Mouse (Mus musculus) neural tube, embryonic 15.5 days (tissue): ENCODE data around the gene Slc26a11. TPM values are rescaled to one million over a fixed set of nuclear protein-coding genes. Genes with fewer than 3 reads are reported as not detected.

Source experiments
- ATAC-seq: fragments of 200-750 bp; cut with Nextera tagmentation; 2 replicates; pipeline ENCODE4 v1.8.0; 2017; ENCODE audit warnings: mild to moderate bottlenecking, moderate TSS enrichment, moderate library complexity; ENCODE audit not compliant: low FRiP score
- H3K27ac ChIP-seq: fragments of 300-500 bp; sonication (generic); replicated peaks from 2 replicates; pipeline ENCODE4 v1.5.1; 2015; ENCODE audit warnings: mild to moderate bottlenecking, inconsistent platforms
- H3K27me3 ChIP-seq: fragments of 300-500 bp; sonication (generic); replicated peaks from 2 replicates; pipeline ENCODE4 v1.6.1; 2015; ENCODE audit warnings: inconsistent platforms
- H3K36me3 ChIP-seq: fragments of 300-500 bp; sonication (generic); 2 replicates; pipeline ENCODE4 v1.6.1; 2015; ENCODE audit warnings: inconsistent platforms
- H3K4me1 ChIP-seq: fragments of 300-500 bp; sonication (generic); 2 replicates; pipeline ENCODE4 v1.6.1; 2015; ENCODE audit warnings: inconsistent platforms
- H3K4me2 ChIP-seq: fragments of 300-500 bp; sonication (generic); 2 replicates; pipeline ENCODE4 v1.6.1; 2015; ENCODE audit warnings: inconsistent platforms, mild to moderate bottlenecking, moderate library complexity
- H3K4me3 ChIP-seq: fragments of 300-500 bp; sonication (generic); replicated peaks from 2 replicates; pipeline ENCODE4 v1.5.1; 2015; ENCODE audit warnings: mild to moderate bottlenecking, inconsistent platforms
- H3K9ac ChIP-seq: fragments of 300-500 bp; sonication (generic); replicated peaks from 2 replicates; pipeline ENCODE4 v1.6.1; 2015; ENCODE audit warnings: mild to moderate bottlenecking, inconsistent platforms
- H3K9me3 ChIP-seq: fragments of 300-500 bp; sonication (generic); replicated peaks from 2 replicates; pipeline ENCODE4 v1.6.1; 2016; ENCODE audit warnings: inconsistent platforms
- WGBS: fragments of 180-500 bp; shearing (Covaris S2); methylation state at CpG from one replicate; pipeline ENCODE4 v1.1.7; 2015; ENCODE audit warnings: mixed read lengths; 5-methylcytosine and 5-hydroxymethylcytosine counted together
- polyA plus RNA-seq: library from polyadenylated mRNA; unstranded; fragments of >200 nt; fragmentation: Nextera tagmentation; extraction: Ambion mirVana; gene quantifications from 2 replicates; pipeline ENCODE4 v1.2.1, GENCODE M21; 2015

The Slc26a11 gene
- polyA plus RNA-seq, 1 experiment from 2014 or later: 5.8 TPM

DNA sequence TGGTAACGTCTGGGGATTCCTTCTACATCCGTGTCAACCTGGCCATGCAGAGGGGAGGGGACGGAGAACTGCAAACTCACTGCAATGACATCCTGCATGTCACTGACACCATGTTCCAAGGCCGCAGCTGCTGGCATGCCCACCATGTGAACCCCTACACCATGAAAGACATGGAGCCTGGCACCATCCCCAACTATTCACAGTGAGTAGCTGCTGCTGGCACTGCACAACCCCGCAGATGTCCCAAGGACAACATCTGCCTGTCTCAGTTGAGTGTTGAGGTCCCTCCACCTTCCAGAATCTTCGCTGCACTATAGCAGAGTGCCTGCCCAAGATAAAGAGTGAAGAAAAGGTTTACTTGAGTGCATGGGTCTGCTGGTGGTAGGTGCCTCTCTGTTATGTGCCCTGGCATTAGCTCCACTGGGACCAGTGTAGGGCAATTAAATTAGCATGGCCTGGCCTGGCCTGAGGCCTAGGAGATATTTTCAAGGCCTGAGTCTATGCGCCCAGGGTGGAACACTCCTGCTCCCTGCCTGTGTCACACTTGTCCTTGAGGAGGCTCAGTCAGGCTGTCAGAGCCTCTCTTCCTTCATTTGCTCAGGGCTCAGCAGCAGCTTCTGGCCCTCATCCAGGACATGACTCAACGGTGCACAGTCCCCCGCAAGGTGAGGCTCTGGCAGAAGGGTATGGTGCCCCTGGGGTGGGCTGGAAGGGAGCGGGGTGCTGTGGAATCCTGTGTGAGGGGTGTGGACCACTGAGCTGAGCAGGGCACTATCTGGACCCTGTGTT is 16.9 kb upstream of the Slc26a11 start:
- 0 out of 2 replicates have a peak, but pooled peaks cover 2% of the 10 kb centered on the region for H3K4me1 ChIP-seq
- H3K4me2 ChIP-seq: no peak overlapping the region
- H3K9me3 ChIP-seq: no peaks in the 10 kb centered on the region
- no peaks in the 10 kb centered on the region for H3K36me3 ChIP-seq
- peaks cover 4% of the 10 kb centered on the region; the same call in 1 of the 2 replicates for H3K27me3 ChIP-seq
- H3K9ac ChIP-seq: no peak overlapping the region
- no peak for ATAC-seq
- H3K27ac ChIP-seq: no peak overlapping the region
- WGBS: 85% methylated on average over 10 of the region's 10 CpGs
- no peak overlapping the region for H3K4me3 ChIP-seq

DNA sequence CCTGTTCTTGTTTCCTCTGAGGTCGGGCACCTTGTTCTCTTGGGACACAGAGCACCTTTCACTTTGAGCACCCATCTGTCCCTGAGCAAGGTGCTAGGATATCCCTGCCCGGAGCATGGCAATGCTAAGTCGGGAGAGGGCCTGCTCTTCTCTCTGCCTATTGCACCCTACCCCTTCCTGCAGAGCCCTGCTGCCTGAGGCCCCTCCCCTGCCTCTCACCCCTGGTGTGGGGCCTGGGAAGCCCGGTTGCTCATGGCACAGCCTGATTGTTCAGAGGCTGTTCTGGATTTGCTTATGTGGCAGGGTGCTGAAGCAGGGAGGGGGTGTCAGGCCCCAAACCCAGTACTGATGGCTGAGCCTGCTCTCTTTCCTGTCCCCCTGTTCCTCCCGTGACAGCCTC is 16.2 kb upstream of the Slc26a11 start:
- Histone ChIP-seq H3K9me3 (no peaks in the 10 kb centered on the region), H3K27ac (no peak overlapping the region), H3K36me3 (no peaks in the 10 kb centered on the region), H3K27me3 (peaks cover 4% of the 10 kb centered on the region; the same call in 1 of the 2 replicates), H3K4me3 (no peak overlapping the region), H3K4me2 (no peak overlapping the region), H3K4me1 (0 out of 2 replicates have a peak, but pooled peaks cover 2% of the 10 kb centered on the region), H3K9ac (no peak overlapping the region)
- WGBS: 46% methylated on average over 5 of the region's 5 CpGs
- ATAC-seq: no peak

DNA sequence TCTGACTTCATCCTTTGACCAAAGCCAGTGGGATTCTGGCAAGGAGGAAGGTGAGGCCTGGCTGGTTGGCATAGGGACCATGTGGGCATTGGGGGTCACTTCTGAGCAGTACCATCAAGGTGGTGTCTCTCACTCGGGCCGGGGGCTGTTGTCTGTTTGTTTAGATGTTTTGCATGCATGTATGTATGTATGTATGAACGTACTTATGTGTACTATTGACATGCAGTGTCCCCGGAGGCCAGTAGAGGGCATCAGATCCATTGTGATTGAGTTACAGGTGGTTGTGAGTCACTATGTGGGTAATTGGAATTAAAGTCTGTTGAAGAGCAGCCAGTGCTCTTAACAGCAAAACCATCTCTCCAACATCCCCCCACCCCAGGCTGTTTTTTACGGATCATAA is 15.7 kb upstream of the Slc26a11 start:
- 12% methylated on average over 5 of the region's 5 CpGs for WGBS
- no peak for ATAC-seq
- peaks cover 4% of the 10 kb centered on the region; the same call in 1 of the 2 replicates for H3K27me3 ChIP-seq

DNA sequence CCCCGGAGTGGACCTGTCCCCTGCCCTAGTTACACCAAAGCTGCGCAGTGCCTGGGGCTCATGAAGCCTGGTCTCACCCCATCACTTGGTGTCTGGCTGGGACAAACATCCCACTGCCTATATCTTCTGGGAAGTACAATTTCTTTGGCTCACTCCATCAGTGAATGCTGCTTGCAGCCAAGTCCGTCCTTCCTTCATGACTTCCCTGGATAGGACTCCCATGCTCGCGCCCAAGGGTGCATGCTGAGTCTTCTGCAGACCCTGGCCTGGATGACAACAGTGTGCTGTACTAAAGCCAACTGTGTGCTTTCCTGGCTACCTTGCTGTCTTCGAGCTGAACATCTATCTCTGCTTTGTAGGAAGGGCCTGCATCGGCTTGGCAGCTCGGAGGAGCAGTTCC is 11.2 kb upstream of the Slc26a11 start:
- 87% methylated on average over 8 of the region's 8 CpGs for WGBS
- no peaks in the 10 kb centered on the region for H3K9me3 ChIP-seq
- 0 out of 2 replicates have a peak, but pooled peaks cover 2% of the 10 kb centered on the region for H3K4me1 ChIP-seq
- no peak overlapping the region for H3K9ac ChIP-seq
- no peaks in the 10 kb centered on the region for H3K36me3 ChIP-seq
- no peak overlapping the region for H3K27ac ChIP-seq
- ATAC-seq: no peak
- no peaks in the 10 kb centered on the region for H3K27me3 ChIP-seq
- no peak overlapping the region for H3K4me3 ChIP-seq
- H3K4me2 ChIP-seq: no peak overlapping the region

More for the DNA sequence above, 15.7 kb upstream of the Slc26a11 start:
- no peak overlapping the region for H3K4me3 ChIP-seq
- H3K27ac ChIP-seq: no peak overlapping the region
- no peaks in the 10 kb centered on the region for H3K36me3 ChIP-seq
- no peak overlapping the region for H3K9ac ChIP-seq
- no peak overlapping the region for H3K4me2 ChIP-seq
- no peaks in the 10 kb centered on the region for H3K9me3 ChIP-seq
- 0 out of 2 replicates have a peak, but pooled peaks cover 2% of the 10 kb centered on the region for H3K4me1 ChIP-seq

DNA sequence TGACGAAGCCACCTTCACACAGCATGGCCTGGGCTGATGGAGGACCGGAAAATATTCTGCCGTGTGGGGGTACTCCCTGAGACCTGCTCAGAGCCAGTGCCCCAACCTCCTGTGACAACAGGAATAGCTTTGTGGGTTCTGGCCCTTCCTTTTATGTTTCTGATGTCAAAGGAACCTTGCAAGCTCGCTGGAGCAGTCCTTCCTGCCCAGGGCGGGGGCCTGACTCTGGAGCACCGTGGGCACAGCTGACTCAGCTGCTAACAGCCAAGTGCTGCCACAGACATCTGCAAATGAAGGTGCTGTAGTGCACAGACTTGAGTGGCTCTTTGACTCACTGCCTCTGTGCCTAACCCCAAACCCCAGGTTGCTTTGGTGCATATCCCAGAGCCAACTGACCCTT is 10.5 kb upstream of the Slc26a11 start:
- no peak for ATAC-seq
- Histone ChIP-seq H3K9ac (no peak overlapping the region), H3K4me3 (no peak overlapping the region), H3K4me1 (0 out of 2 replicates have a peak, but pooled peaks cover 2% of the 10 kb centered on the region), H3K27ac (no peak overlapping the region), H3K36me3 (no peaks in the 10 kb centered on the region), H3K27me3 (no peaks in the 10 kb centered on the region), H3K9me3 (no peaks in the 10 kb centered on the region), H3K4me2 (no peak overlapping the region)
- whole genome bisulfite sequencing: 74% methylated on average over 6 of the region's 6 CpGs

DNA sequence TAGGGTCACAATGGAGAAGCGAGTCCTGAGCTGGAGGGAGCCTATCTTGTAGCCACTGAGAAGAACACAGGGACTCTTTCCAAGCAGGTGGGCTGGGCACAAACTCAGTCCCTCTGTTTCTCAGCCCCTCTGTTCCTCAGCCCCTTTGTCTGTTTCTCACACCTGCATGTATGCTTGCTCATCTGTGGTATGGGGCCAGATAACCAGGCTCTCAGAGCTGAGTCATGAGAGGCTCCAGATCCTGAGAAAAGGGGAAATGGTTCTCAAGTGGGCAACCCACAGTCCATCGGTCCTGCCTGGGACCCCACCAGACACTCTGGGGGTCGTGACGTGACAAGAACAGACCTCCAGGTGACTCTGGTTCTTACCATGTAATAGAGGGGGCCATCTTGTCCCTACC is 8.2 kb upstream of the Slc26a11 start:
- no peak overlapping the region for H3K27ac ChIP-seq
- no peak overlapping the region for H3K9ac ChIP-seq
- no peak overlapping the region for H3K4me3 ChIP-seq
- no peaks in the 10 kb centered on the region for H3K4me1 ChIP-seq
- no peaks in the 10 kb centered on the region for H3K9me3 ChIP-seq
- 92% methylated on average over 4 of the region's 4 CpGs for WGBS
- no peaks in the 10 kb centered on the region for H3K27me3 ChIP-seq
- H3K4me2 ChIP-seq: no peak overlapping the region
- H3K36me3 ChIP-seq: no peaks in the 10 kb centered on the region
- ATAC-seq: no peak

DNA sequence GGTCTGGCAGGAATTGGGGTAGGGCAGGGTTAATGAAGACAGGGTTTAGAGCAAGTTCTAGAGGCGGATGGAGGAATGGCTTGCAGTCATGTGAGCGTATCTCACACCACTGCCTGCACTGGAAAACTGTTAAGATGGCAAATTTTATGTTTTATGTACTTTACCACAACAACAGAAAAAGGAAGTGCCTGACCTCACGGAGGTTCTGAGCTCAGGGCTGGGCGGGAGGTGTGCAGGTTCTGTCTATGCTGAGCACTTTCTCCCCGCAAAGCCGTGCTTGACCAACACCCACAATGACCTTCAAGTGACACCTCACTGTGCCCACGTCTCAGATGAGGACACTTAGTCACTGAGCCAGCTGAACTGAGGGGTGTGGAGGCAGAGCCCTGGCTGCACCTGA is 3.2 kb upstream of the Slc26a11 start:
- Histone ChIP-seq H3K4me2 (no peak overlapping the region), H3K9ac (no peak overlapping the region), H3K4me3 (no peak overlapping the region), H3K4me1 (peaks cover 15% of the 10 kb centered on the region), H3K27ac (no peak overlapping the region), H3K36me3 (no peaks in the 10 kb centered on the region), H3K9me3 (no peaks in the 10 kb centered on the region), H3K27me3 (0 out of 2 replicates have a peak, but pooled peaks cover 2% of the 10 kb centered on the region)
- no peak for ATAC-seq
- 85% methylated on average over 7 of the region's 7 CpGs for WGBS

DNA sequence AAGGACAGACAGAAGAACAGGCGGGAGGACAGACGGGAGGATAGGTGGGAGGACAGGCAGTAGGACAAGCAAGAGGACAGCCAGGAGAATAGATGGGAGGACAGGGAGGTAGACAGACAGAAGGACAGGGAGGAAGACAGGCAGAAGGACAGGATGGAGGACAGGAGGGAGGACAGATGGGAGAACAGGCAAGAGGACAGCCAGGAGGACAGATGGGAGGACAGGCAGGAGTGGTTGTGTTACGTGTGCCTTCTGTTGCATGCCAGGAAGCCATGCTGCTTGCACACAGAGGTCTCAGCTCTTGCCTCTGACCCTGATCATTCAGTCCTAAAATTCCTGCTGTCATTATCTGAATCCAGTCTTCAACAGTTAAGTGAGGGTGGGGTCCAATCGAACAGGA is 1.4 kb upstream of the Slc26a11 start:
- H3K9me3 ChIP-seq: no peaks in the 10 kb centered on the region
- 92% methylated on average over 4 of the region's 4 CpGs for WGBS

DNA sequence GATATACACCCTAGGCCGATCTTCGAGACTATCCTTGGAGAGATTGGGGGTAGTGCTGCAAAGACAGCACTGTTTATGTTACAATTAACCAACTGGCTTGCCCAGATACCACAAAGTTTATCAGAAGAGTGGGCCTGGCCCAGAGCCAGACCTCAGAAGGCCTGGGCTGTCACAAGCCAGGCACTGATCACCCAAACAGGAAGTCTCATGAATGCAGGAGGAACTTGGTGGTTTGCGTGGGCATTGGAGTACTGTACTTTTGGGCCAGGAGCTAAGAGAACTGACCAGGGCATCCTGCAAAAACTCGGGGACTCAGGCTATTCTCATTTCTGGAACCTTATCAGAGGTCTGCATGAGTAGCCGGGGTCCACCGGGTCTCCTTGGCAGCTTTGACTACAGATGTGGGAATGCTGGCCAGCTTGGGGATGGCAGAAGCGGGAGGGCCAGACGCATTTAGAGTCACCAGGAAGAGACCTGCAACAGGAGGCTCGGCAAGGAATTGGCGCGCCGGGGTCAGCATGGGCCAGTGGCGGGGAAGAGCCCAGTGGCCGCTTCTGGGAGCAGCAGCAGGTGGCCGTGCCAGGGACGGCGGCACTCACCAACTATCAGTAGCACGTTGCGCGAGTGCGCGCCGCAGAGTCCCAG is 437 bp upstream of the Slc26a11 start:
- Histone ChIP-seq H3K9me3 (no peaks in the 10 kb centered on the region), H3K36me3 (no peaks in the 10 kb centered on the region), H3K27me3 (0 out of 2 replicates have a peak, but pooled peaks cover 2% of the 10 kb centered on the region), H3K4me3 (peak overlapping the region; percentile 55), H3K27ac (peak overlapping the region; percentile 48), H3K9ac (peak overlapping the region; percentile 56), H3K4me1 (peaks cover 15% of the 10 kb centered on the region), H3K4me2 (peak overlapping the region; percentile 84)
- ATAC-seq: no peak
- 8% methylated on average over 23 of the region's 23 CpGs for WGBS

More for the DNA sequence above, 1.4 kb upstream of the Slc26a11 start:
- Histone ChIP-seq H3K9ac (no peak overlapping the region), H3K27ac (no peak overlapping the region), H3K4me3 (no peak overlapping the region), H3K27me3 (0 out of 2 replicates have a peak, but pooled peaks cover 2% of the 10 kb centered on the region), H3K4me2 (no peak overlapping the region), H3K36me3 (no peaks in the 10 kb centered on the region), H3K4me1 (peaks cover 15% of the 10 kb centered on the region)
- ATAC-seq: no peak

DNA sequence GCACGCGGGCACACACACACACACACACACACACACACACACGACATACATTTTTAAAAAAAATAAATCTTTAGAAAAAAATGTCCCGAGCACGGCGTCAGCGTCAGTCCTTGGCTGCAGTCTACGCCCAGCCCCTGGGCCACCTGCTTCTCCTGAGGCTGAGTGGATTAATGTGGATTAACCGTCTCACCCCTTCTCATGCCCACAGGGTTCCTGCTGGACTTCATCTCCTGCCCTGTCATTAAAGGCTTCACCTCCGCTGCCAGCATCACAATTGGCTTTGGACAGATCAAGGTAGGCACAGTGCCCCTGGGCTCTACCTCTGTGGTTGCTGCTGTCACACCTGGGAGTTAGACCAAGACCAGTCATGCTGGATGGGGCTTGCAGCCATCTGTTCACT is 3.7 kb downstream of the Slc26a11 start:
- no peaks in the 10 kb centered on the region for H3K36me3 ChIP-seq
- peaks cover 23% of the 10 kb centered on the region for H3K4me1 ChIP-seq
- 0 out of 2 replicates have a peak, but pooled peaks cover 2% of the 10 kb centered on the region for H3K27me3 ChIP-seq
- 96% methylated on average over 10 of the region's 10 CpGs for WGBS
- no peak for ATAC-seq
- H3K4me3 ChIP-seq: no peak overlapping the region
- no peak overlapping the region for H3K9ac ChIP-seq
- no peaks in the 10 kb centered on the region for H3K9me3 ChIP-seq
- H3K4me2 ChIP-seq: no peak overlapping the region
- no peak overlapping the region for H3K27ac ChIP-seq

DNA sequence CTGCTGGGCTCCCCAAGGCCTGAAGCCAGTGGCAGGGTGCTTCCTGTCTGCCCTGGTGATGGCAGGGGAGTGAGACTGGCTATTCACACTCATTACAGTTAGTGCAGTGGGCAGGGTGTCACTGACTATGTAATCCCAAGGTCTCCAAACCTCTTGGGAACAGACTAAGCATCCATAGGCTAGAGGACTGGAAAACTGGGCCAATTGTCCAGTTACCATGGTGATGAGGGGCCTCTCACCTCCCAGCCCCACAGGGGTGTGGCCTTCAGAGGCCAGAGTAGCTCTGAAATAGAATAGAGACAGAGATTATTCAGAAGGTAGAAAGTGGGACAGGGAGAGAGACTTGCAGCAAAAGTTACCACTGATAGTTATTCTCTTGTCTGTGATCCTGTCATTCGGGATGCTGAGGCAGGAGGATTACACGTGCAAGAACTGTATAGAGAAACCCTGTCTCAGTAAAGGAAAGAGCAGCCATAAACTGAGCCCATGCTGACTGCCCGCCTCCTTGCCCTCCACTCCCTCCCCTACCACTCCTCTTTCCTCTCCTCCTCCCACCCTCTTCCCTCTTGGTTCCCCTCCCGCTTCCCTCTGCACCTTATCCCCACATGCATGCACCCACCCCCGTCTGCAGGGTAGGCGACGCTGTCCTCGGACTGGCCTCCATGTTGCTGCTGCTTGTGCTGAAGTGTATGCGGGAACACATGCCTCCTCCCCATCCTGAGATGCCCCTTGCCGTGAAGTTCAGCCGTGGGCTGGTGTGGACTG is 7.6 kb downstream of the Slc26a11 start:
- no peak overlapping the region for H3K27ac ChIP-seq
- WGBS: 16% methylated on average over 10 of the region's 11 CpGs
- H3K36me3 ChIP-seq: no peaks in the 10 kb centered on the region
- H3K27me3 ChIP-seq: no peaks in the 10 kb centered on the region
- H3K9me3 ChIP-seq: no peaks in the 10 kb centered on the region
- peaks cover 8% of the 10 kb centered on the region for H3K4me1 ChIP-seq
- H3K9ac ChIP-seq: no peak overlapping the region
- peak; percentile 41 for ATAC-seq
- H3K4me2 ChIP-seq: peak overlapping the region; percentile 52
- H3K4me3 ChIP-seq: peak overlapping the region; percentile 25
